Comparison of ENCODE assay signal across 19 mouse cellular contexts in the genomic region with DNA sequence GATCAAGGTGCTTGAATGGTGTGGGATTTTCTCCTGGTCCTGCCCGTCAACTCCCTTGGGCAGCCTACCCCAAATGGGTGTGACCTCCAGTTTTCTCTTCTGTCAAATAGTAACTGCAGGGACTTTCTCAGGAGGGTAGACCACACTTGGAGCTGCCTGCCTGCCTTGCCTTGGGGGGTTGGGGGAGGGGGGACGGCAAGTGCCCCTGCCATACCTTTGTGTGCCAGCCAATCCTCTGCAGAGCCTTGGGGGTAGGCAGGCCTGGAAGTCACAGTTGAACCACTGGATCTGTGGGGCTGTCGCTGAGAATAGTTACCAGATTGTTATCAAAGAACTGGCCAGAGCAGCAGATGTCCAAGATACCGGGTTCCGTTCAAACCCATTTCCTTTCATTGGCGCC. TPM values are rescaled to one million over a fixed set of nuclear protein-coding genes. Genes with fewer than 3 reads are reported as not detected.
DNase-seq lines count a peak whose midpoint lies in the region; ATAC-seq and TF ChIP-seq lines count a peak whose summit lies in the region.
"Had no signal": no experiment of that assay in that cellular context is flagged by ENCODE, and none has a peak within 500 bp of the region (broad histone marks: within the 10 kb centered on the region; RNA-seq: fewer than 3 reads in every experiment).

No protein-coding gene starts in this region.

- H3K4me3 ChIP-seq in kidney, adult 2 months (ENCODE audit: insufficient read depth, low read depth, low read length) = no peak overlapping the region
- H3K4me3 ChIP-seq in liver, embryonic 12.5 days = no peak overlapping the region
- no peak overlapping the region for H3K4me3 ChIP-seq in liver, postnatal 0 days (ENCODE audit: low read depth, low read length)
- no peak overlapping the region for H3K4me3 ChIP-seq in MEL (ENCODE audit: control insufficient read depth in 1 of 2, insufficient read depth in 1 of 2, low read depth in 2 of 2, low read length in 2 of 2)
- H3K4me3 ChIP-seq in hindbrain, embryonic 12.5 days = no peak overlapping the region
- H3K4me3 ChIP-seq: embryonic facial prominence, embryonic 10.5 days; forebrain, embryonic 10.5 days; heart, embryonic 15.5 days; layer of hippocampus, adult 2 months; limb, embryonic 10.5 days; midbrain, embryonic 13.5 days had no signal

- peak overlapping the region; percentile 40 for H3K4me2 ChIP-seq in liver, embryonic 12.5 days
- H3K4me2 ChIP-seq in liver, postnatal 0 days (ENCODE audit: low read depth, low read length) = no peak overlapping the region
- no peak overlapping the region for H3K4me2 ChIP-seq in hindbrain, embryonic 12.5 days (replicated peaks)
- H3K4me2 ChIP-seq: heart, embryonic 15.5 days; midbrain, embryonic 13.5 days had no signal

- no peak for TF ChIP-seq RAD21 in MEL (IDR thresholded peaks at IDR 0.05; ENCODE audit: low read depth, low read length)

- TF ChIP-seq POLR2A in kidney, adult 2 months (IDR thresholded peaks at IDR 0.05; ENCODE audit: low read depth, low read length) = no peak
- TF ChIP-seq POLR2A in MEL (IDR thresholded peaks at IDR 0.05; ENCODE audit: control insufficient read depth in 1 of 2, insufficient read depth in 1 of 2, low read depth in 1 of 2, low read length in 2 of 2, poor library complexity in 1 of 2) = no peak

- no peaks in the 10 kb centered on the region for H3K9me3 ChIP-seq in liver, embryonic 12.5 days (replicated peaks)
- H3K9me3 ChIP-seq in liver, postnatal 0 days (ENCODE audit: low read length) = no peaks in the 10 kb centered on the region
- H3K9me3 ChIP-seq in MEL (replicated peaks; ENCODE audit: insufficient read depth, low read length) = no peaks in the 10 kb centered on the region
- no peaks in the 10 kb centered on the region for H3K9me3 ChIP-seq in hindbrain, embryonic 12.5 days (replicated peaks)
- H3K9me3 ChIP-seq: embryonic facial prominence, embryonic 10.5 days; forebrain, embryonic 10.5 days; heart, embryonic 15.5 days; limb, embryonic 10.5 days; midbrain, embryonic 13.5 days had no signal

- peak overlapping the region; percentile 58 for H3K27ac ChIP-seq in kidney, adult 2 months (ENCODE audit: insufficient read depth, low read depth, low read length)
- no peak overlapping the region for H3K27ac ChIP-seq in liver, embryonic 12.5 days
- no peak overlapping the region for H3K27ac ChIP-seq in liver, postnatal 0 days (ENCODE audit: low read depth)
- H3K27ac ChIP-seq in MEL (ENCODE audit: control insufficient read depth, low read depth, low read length) = peak overlapping the region; percentile 20; the same call in 1 of the 2 replicates
- H3K27ac ChIP-seq in hindbrain, embryonic 12.5 days = no peak overlapping the region
- H3K27ac ChIP-seq: embryonic facial prominence, embryonic 10.5 days; forebrain, embryonic 10.5 days; heart, embryonic 15.5 days; layer of hippocampus, adult 2 months; limb, embryonic 10.5 days; midbrain, embryonic 13.5 days had no signal

- no peaks in the 10 kb centered on the region for H3K27me3 ChIP-seq in kidney, adult 2 months (replicated peaks; ENCODE audit: control insufficient read depth, insufficient read depth, low read length)
- H3K27me3 ChIP-seq in liver, embryonic 12.5 days (replicated peaks) = no peaks in the 10 kb centered on the region
- no peaks in the 10 kb centered on the region for H3K27me3 ChIP-seq in liver, postnatal 0 days (ENCODE audit: insufficient read depth, low read length)
- no peaks in the 10 kb centered on the region for H3K27me3 ChIP-seq in MEL (ENCODE audit: control insufficient read depth in 1 of 2, insufficient read depth in 2 of 2, low read length in 2 of 2)
- H3K27me3 ChIP-seq in hindbrain, embryonic 12.5 days = no peaks in the 10 kb centered on the region
- H3K27me3 ChIP-seq: heart, embryonic 15.5 days; midbrain, embryonic 13.5 days had no signal

- ATAC-seq in liver, embryonic 12.5 days = 0 out of 2 replicates have a peak, but pooled peaks have one; percentile 4
- no peak for ATAC-seq in liver, postnatal 0 days
- peak; percentile 28 for ATAC-seq in megakaryocyte-erythroid progenitor cell, adult 5-6 weeks (replicated peaks; ENCODE audit: low FRiP score, low TSS enrichment, poor library complexity, severe bottlenecking)
- ATAC-seq in hindbrain, embryonic 12.5 days (ENCODE audit: low FRiP score) = no peak
- ATAC-seq: hindbrain, embryonic 16.5 days; midbrain, embryonic 13.5 days had no signal

- no peak overlapping the region for H3K9ac ChIP-seq in liver, embryonic 12.5 days
- no peak overlapping the region for H3K9ac ChIP-seq in liver, postnatal 0 days (replicated peaks)
- no peak overlapping the region for H3K9ac ChIP-seq in MEL (ENCODE audit: control insufficient read depth, low read depth, low read length, poor library complexity, severe bottlenecking)
- no peak overlapping the region for H3K9ac ChIP-seq in hindbrain, embryonic 12.5 days
- H3K9ac ChIP-seq: heart, embryonic 15.5 days; midbrain, embryonic 13.5 days had no signal

- TF ChIP-seq CTCF in kidney, adult 2 months (conservative IDR thresholded peaks at IDR 0.05; ENCODE audit: insufficient read depth, insufficient read length, low read depth, low read length) = no peak
- TF ChIP-seq CTCF in liver, postnatal 0 days (IDR thresholded peaks at IDR 0.05; ENCODE audit: low read depth) = no peak
- no peak for TF ChIP-seq CTCF in MEL (IDR thresholded peaks at IDR 0.05 in 2 of 3, conservative IDR thresholded peaks at IDR 0.05 in 1 of 3; ENCODE audit: control insufficient read depth in 1 of 3, insufficient read depth in 1 of 3, low read depth in 2 of 3, low read length in 3 of 3, poor library complexity in 1 of 3, severe bottlenecking in 1 of 3)

- H3K4me1 ChIP-seq in kidney, adult 2 months (ENCODE audit: control insufficient read depth, insufficient read depth, low read length) = peaks cover 33% of the 10 kb centered on the region
- peaks cover 69% of the 10 kb centered on the region for H3K4me1 ChIP-seq in liver, embryonic 12.5 days
- H3K4me1 ChIP-seq in liver, postnatal 0 days (ENCODE audit: insufficient read depth) = peaks cover 25% of the 10 kb centered on the region
- H3K4me1 ChIP-seq in MEL (ENCODE audit: control insufficient read depth in 1 of 2, insufficient read depth in 2 of 2, low read length in 2 of 2) = peaks cover 16 to 53% of the 10 kb centered on the region in 2 experiments
- peaks cover 6% of the 10 kb centered on the region; the same call in 1 of the 2 replicates for H3K4me1 ChIP-seq in hindbrain, embryonic 12.5 days

- 53% methylated on average over 6 of the region's 6 CpGs for WGBS in kidney, adult 2 months
- WGBS in liver, embryonic 12.5 days (ENCODE audit: insufficient replicate concordance) = 38% methylated on average over 6 of the region's 6 CpGs
- WGBS in liver, postnatal 0 days (ENCODE audit: insufficient replicate concordance) = 58% methylated on average over 6 of the region's 6 CpGs
- 83% methylated on average over 6 of the region's 6 CpGs for WGBS in hindbrain, embryonic 12.5 days

- no peaks in the 10 kb centered on the region for H3K36me3 ChIP-seq in kidney, adult 2 months (ENCODE audit: control insufficient read depth, insufficient read depth, low read length)
- no peaks in the 10 kb centered on the region for H3K36me3 ChIP-seq in liver, embryonic 12.5 days
- no peaks in the 10 kb centered on the region for H3K36me3 ChIP-seq in liver, postnatal 0 days (replicated peaks; ENCODE audit: insufficient read depth, low read length)
- H3K36me3 ChIP-seq in MEL (ENCODE audit: control insufficient read depth in 1 of 2, insufficient read depth in 2 of 2, low read length in 2 of 2) = peaks cover 0 to 49% of the 10 kb centered on the region in 2 experiments; a peak in 3 of 4 replicates
- H3K36me3 ChIP-seq in hindbrain, embryonic 12.5 days = no peaks in the 10 kb centered on the region
- H3K36me3 ChIP-seq: embryonic facial prominence, embryonic 10.5 days; forebrain, embryonic 10.5 days; heart, embryonic 15.5 days; limb, embryonic 10.5 days; midbrain, embryonic 13.5 days had no signal

- no peak for TF ChIP-seq EP300 in liver, postnatal 0 days (IDR thresholded peaks at IDR 0.05; ENCODE audit: low read depth)
- TF ChIP-seq EP300 in MEL (IDR thresholded peaks at IDR 0.05; ENCODE audit: low read depth in 1 of 2, low read length in 2 of 2) = no peak

- H3K79me2 ChIP-seq in MEL (ENCODE audit: control insufficient read depth, insufficient read depth, low read length, poor library complexity) = peaks cover 54% of the 10 kb centered on the region

- no peak for DNase-seq in kidney, adult 2 months
- no peak for DNase-seq in kidney, postnatal 10 days
- DNase-seq in liver, postnatal 0 days = no peak
- DNase-seq in MEL (ENCODE audit: low read depth, low spot score) = no peak
- DNase-seq: cerebellum, adult 11 months; cerebellum, adult 9-11 months; gastrocnemius, postnatal 36 days; thymus, adult 18-20 months; thymus, postnatal 36 days had no signal

TF ChIP-seq in MEL, 35 proteins besides CTCF, POLR2A, EP300 and RAD21 (continues in another document):
- no peak for TF ChIP-seq MAZ (IDR thresholded peaks at IDR 0.05; ENCODE audit: low read depth, low read length)
- TF ChIP-seq MYC (IDR thresholded peaks at IDR 0.05; ENCODE audit: low read depth, low read length) = no peak
- TF ChIP-seq ZNF384 (IDR thresholded peaks at IDR 0.05; ENCODE audit: low read depth, low read length) = no peak
- no peak for TF ChIP-seq CHD2 (IDR thresholded peaks at IDR 0.05; ENCODE audit: low read length)

RNA-seq across cellular contexts. Expression of gene Gnptab, which starts 7.3 kb away (rescaled TPM):
- 12.6 and 12.8 TPM in 2 replicates for polyA plus RNA-seq in kidney, adult 2 months (2012; rRNA removed)
- 7.3 and 8.2 TPM in 2 replicates for polyA plus RNA-seq in liver, embryonic 12.5 days (2016; fragmentation: Nextera tagmentation; extraction: Ambion mirVana)
- 1.5 and 1.8 TPM in 2 replicates for polyA plus RNA-seq in liver, postnatal 0 days (2015; fragmentation: Nextera tagmentation; extraction: Ambion mirVana)
- 14.2 and 15.1 TPM in 2 replicates for total RNA-seq in MEL (2012; rRNA removed)
- 10 to 100 TPM in 1 of 2 experiments, not detected in 1; 24.1 TPM for polyA plus RNA-seq in MEL (2012; ENCODE audit: insufficient read depth in 1 of 2, insufficient read length in 2 of 2, low read depth in 1 of 2, low replicate concordance in 2 of 2, missing spikeins in 1 of 2)
- 37.1 and 44.4 TPM in 2 replicates for total RNA-seq in megakaryocyte-erythroid progenitor cell, adult 5-6 weeks (2014; fragmentation: Nextera tagmentation)
- total RNA-seq in megakaryocyte-erythroid progenitor cell, adult 5-6 weeks (2017) = 39.3 and 45.2 TPM in 2 replicates
- polyA plus RNA-seq in hindbrain, embryonic 12.5 days (2016; fragmentation: Nextera tagmentation; extraction: Ambion mirVana) = 15.2 and 18.3 TPM in 2 replicates

RNA-seq across cellular contexts. Expression of gene Dram1, which starts 7.4 kb away (rescaled TPM):
- polyA plus RNA-seq in kidney, adult 2 months (2012; rRNA removed) = 16.4 and 18.5 TPM in 2 replicates
- 0.64 and 0.86 TPM in 2 replicates for polyA plus RNA-seq in liver, embryonic 12.5 days (2016; fragmentation: Nextera tagmentation; extraction: Ambion mirVana)
- 2.9 and 3.1 TPM in 2 replicates for polyA plus RNA-seq in liver, postnatal 0 days (2015; fragmentation: Nextera tagmentation; extraction: Ambion mirVana)
- total RNA-seq in MEL (2012; rRNA removed) = not detected in 2 replicates
- polyA plus RNA-seq in MEL (2012; ENCODE audit: insufficient read depth in 1 of 2, insufficient read length in 2 of 2, low read depth in 1 of 2, low replicate concordance in 2 of 2, missing spikeins in 1 of 2) = under 1 TPM in 1 of 2 experiments, not detected in 1; 0.17 TPM
- total RNA-seq in megakaryocyte-erythroid progenitor cell, adult 5-6 weeks (2014; fragmentation: Nextera tagmentation) = not detected in 2 replicates
- 0.76 and 0.80 TPM in 2 replicates for total RNA-seq in megakaryocyte-erythroid progenitor cell, adult 5-6 weeks (2017)
- 0.58 and 0.82 TPM in 2 replicates for polyA plus RNA-seq in hindbrain, embryonic 12.5 days (2016; fragmentation: Nextera tagmentation; extraction: Ambion mirVana)

Comparison
In these comparisons a context has a peak if more than half of its experiments do, and no peak if none do; other contexts are left out.
1. ATAC-seq: peak in liver, embryonic 12.5 days (single experiment) and megakaryocyte-erythroid progenitor cell, adult 5-6 weeks (single experiment); none in liver, postnatal 0 days (single experiment) and hindbrain, embryonic 12.5 days (single experiment).
2. H3K27ac ChIP-seq: peak in kidney, adult 2 months (single experiment) and MEL (single experiment); none in liver, embryonic 12.5 days (single experiment), liver, postnatal 0 days (single experiment) and hindbrain, embryonic 12.5 days (single experiment).